Mouse (Mus musculus) lung, postnatal 0 days (tissue): ENCODE results near the gene Fstl3.

Experiments used
- CTCF ChIP-seq: IDR thresholded peaks from 2 replicates; pipeline ENCODE4 v1.5.1; 2016; ENCODE audit warnings: antibody characterized with exemption, mild to moderate bottlenecking
- EP300 ChIP-seq: IDR thresholded peaks from 2 replicates; pipeline ENCODE4 v1.6.1; 2016; ENCODE audit warnings: antibody characterized with exemption, mild to moderate bottlenecking, control low read depth

DNA sequence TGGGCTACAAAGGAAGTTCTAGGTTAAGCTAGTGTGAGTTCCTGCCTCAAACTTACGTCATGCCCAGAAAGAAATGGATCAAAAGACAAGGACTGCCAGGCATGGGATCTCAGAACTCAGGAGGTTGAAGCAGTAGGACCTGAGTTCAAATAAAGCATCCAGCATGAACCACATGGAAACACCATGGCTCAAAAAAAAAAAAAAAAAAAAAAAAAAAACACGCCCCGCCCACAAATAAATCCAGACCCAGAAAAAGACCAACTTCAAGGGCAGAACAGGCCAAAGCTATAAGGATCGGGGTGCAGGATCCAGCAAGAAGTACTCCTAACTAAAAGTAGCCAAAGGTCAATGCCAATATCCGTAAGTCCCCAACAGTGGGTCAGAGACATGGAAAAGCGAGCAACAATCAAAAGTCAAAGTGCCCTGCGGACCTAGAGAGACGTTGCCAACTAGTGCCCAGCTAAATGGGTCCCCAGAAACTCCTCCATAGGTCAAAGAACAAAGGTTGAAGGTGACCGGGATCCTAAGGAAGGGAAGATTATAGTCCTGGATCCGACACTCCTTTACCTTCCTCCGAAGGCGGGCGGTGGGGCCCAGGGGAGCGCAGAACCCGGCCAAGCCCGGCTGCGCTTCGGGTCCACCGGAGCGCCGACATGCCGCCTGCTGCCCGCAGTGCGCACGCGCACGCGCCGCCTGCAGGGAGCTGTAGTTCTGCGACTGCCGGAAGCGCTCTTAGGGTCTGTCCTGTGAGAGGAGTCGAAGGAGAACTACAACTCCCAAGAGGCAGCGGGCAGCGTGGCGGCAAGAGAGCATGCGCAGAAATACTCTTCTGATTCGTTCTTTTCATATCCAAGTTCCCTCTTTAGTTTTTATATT, 30.9 kb upstream of the Fstl3 start, which contains the start of gene Polrmt:
- TF ChIP-seq CTCF (peak; percentile 65), EP300 (no peak)
